Mouse (Mus musculus): ENCODE measurements at regions not wholly inside any gene's neighbourhood (a gene's known extent, or its start where the extent isn't known, plus 50 kb on each side); places are given as distances from the start of the nearest gene placed in this dataset.

GRCm38 (mm10) chr8:8423443-8423842 is 237.6 kb downstream of the Efnb2 start:
- Histone ChIP-seq H3K4me3 (ENCODE audit: low read depth, low read length) (no peak overlapping the region), H3K36me3 (replicated peaks) (no peaks in the 10 kb centered on the region), H3K27me3 (ENCODE audit: insufficient read depth, low read length) (peaks cover 3% of the 10 kb centered on the region; the same call in 1 of the 2 replicates), H3K4me1 (ENCODE audit: insufficient read depth, low read depth, low read length) (no peaks in the 10 kb centered on the region), H3K9me3 (replicated peaks) (no peaks in the 10 kb centered on the region)
- TF ChIP-seq GATA2 (IDR thresholded peaks at IDR 0.05; ENCODE audit: borderline replicate concordance, low read depth, low read length) (no peak), CTCF (IDR thresholded peaks at IDR 0.05; ENCODE audit: low read depth, low read length) (no peak), GATA1 (IDR thresholded peaks at IDR 0.05; ENCODE audit: borderline replicate concordance, low read length) (no peak), POLR2AphosphoS5 (IDR thresholded peaks at IDR 0.05; ENCODE audit: insufficient replicate concordance, low read depth, low read length) (no peak), TAL1 (conservative IDR thresholded peaks at IDR 0.05; ENCODE audit: low read depth, low read length) (no peak)
- no peak for ATAC-seq (ENCODE audit: extremely low read depth, insufficient number of reproducible peaks, low FRiP score, poor library complexity, severe bottlenecking)
- DNase-seq (ENCODE audit: low spot score), result no peak

DNA sequence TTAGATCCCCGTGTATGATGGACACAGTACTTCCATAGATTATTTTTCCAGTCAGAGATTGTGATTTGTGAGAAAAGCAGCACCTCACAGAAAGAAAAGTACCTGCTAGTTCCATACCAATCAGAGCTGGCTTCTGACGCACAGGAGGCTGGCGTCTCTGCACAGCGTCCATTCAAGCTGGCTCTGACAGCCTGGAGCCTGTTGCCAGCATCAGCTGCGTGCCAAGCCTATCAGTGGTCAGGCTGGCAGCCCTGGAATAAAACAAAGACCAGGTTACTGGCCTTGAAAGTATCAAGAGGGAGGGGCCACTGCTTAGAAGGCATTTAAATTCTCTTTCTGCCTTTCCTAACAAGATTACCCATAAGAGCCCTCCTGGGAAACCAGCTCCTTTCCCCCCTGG is 239.3 kb downstream of the Efnb2 start:
- no peaks in the 10 kb centered on the region for H3K36me3 ChIP-seq (replicated peaks)
- no peaks in the 10 kb centered on the region for H3K4me1 ChIP-seq (ENCODE audit: insufficient read depth, low read depth, low read length)
- no peak for DNase-seq (ENCODE audit: low spot score)
- no peak overlapping the region for H3K4me3 ChIP-seq (ENCODE audit: low read depth, low read length)
- ATAC-seq (ENCODE audit: extremely low read depth, insufficient number of reproducible peaks, low FRiP score, poor library complexity, severe bottlenecking), result no peak
- peaks cover 5% of the 10 kb centered on the region; the same call in 1 of the 2 replicates for H3K27me3 ChIP-seq (ENCODE audit: insufficient read depth, low read length)
- no peak for TF ChIP-seq GATA2 (IDR thresholded peaks at IDR 0.05; ENCODE audit: borderline replicate concordance, low read depth, low read length)
- no peak for TF ChIP-seq GATA1 (IDR thresholded peaks at IDR 0.05; ENCODE audit: borderline replicate concordance, low read length)
- no peak for TF ChIP-seq TAL1 (conservative IDR thresholded peaks at IDR 0.05; ENCODE audit: low read depth, low read length)
- TF ChIP-seq POLR2AphosphoS5 (IDR thresholded peaks at IDR 0.05; ENCODE audit: insufficient replicate concordance, low read depth, low read length), result no peak
- TF ChIP-seq CTCF (IDR thresholded peaks at IDR 0.05; ENCODE audit: low read depth, low read length), result no peak
- no peaks in the 10 kb centered on the region for H3K9me3 ChIP-seq (replicated peaks)

DNA sequence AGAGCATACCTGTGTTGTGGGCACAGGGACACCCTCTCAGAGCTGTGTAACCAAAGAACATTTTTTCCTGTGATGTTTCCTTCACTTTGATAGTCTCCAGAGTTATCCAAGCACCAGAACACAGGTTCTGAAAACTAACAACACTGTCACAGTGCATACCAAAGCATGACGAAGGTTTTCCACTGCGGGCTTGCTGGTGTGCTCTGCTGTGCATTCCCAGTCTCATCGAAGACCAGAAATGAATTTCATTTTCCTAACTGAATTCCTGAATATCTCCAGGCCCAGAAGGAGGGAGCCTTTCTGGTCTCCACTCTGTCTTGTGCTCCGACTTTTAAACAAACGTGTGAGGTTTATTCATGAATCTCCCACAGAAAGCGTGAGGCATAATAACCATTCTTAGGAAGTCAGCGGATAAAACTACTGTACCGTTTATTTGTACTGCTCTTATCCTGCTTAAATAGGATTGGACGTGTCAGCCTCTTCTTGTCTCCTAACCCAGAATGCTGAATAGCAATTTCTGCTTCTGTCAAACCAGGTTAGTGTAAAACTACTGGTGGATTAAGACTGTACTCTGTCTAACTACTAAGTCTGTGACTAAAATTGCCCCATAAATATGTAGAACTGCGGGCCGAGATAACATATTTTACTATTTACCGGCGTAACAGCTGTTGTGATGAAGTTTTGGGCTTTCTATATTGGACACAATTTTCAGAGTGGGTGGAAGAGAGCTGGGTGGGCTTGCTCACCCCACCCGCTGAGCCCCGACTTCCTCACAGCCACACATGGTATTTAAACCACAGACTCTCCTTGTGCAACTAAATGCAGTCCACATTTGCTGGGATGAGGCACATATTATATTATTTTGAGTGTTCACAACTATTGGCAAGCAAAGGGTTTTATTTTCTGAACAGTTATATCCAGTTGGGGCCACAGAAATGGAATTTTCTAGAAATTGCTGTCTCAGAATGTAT is 241.4 kb downstream of the Efnb2 start:
- TF ChIP-seq GATA2 (IDR thresholded peaks at IDR 0.05; ENCODE audit: borderline replicate concordance, low read depth, low read length) (no peak), TAL1 (conservative IDR thresholded peaks at IDR 0.05; ENCODE audit: low read depth, low read length) (no peak), CTCF (IDR thresholded peaks at IDR 0.05; ENCODE audit: low read depth, low read length) (no peak), GATA1 (IDR thresholded peaks at IDR 0.05; ENCODE audit: borderline replicate concordance, low read length) (no peak), POLR2AphosphoS5 (IDR thresholded peaks at IDR 0.05; ENCODE audit: insufficient replicate concordance, low read depth, low read length) (no peak)
- Histone ChIP-seq H3K27me3 (ENCODE audit: insufficient read depth, low read length) (peaks cover 5% of the 10 kb centered on the region; the same call in 1 of the 2 replicates), H3K9me3 (replicated peaks) (no peaks in the 10 kb centered on the region), H3K4me3 (ENCODE audit: low read depth, low read length) (no peak overlapping the region), H3K36me3 (replicated peaks) (no peaks in the 10 kb centered on the region), H3K4me1 (ENCODE audit: insufficient read depth, low read depth, low read length) (no peaks in the 10 kb centered on the region)
- ATAC-seq (ENCODE audit: extremely low read depth, insufficient number of reproducible peaks, low FRiP score, poor library complexity, severe bottlenecking), result no peak
- no peak for DNase-seq (ENCODE audit: low spot score)

- H3K4me3 ChIP-seq (ENCODE audit: low read depth, low read length), result no peak overlapping the region
- no peaks in the 10 kb centered on the region for H3K4me1 ChIP-seq (ENCODE audit: insufficient read depth, low read depth, low read length)
- no peak for TF ChIP-seq CTCF (IDR thresholded peaks at IDR 0.05; ENCODE audit: low read depth, low read length)
- TF ChIP-seq GATA1 (IDR thresholded peaks at IDR 0.05; ENCODE audit: borderline replicate concordance, low read length), result no peak
- no peak for ATAC-seq (ENCODE audit: extremely low read depth, insufficient number of reproducible peaks, low FRiP score, poor library complexity, severe bottlenecking)
- no peak for DNase-seq (ENCODE audit: low spot score)
- no peaks in the 10 kb centered on the region for H3K9me3 ChIP-seq (replicated peaks)
- H3K36me3 ChIP-seq (replicated peaks), result no peaks in the 10 kb centered on the region
- H3K27me3 ChIP-seq (ENCODE audit: insufficient read depth, low read length), result peaks cover 5% of the 10 kb centered on the region; the same call in 1 of the 2 replicates
Observed at GRCm38 (mm10) chr8:8418929-8419328, 242.1 kb downstream of the Efnb2 start.

DNA sequence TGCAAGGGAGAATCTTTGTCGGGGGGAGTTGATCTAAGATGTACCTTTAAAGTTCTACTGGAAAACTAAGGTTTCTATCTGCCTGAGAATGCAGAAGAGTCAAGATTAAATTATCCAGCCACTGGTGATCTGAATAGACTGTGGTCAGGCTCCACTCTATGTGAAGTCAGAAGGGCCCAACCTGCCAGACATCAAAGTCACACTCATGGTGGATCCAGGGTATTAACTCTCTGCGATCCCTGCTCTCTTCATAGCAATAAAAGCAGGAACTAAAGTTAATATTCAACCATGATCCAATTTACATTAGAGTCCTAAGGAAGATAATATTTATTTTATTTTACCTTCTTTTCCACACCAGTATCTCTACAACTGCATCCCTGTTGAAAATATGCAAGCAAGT is 242.5 kb downstream of the Efnb2 start:
- no peak for ATAC-seq (ENCODE audit: extremely low read depth, insufficient number of reproducible peaks, low FRiP score, poor library complexity, severe bottlenecking)
- DNase-seq (ENCODE audit: low spot score), result no peak
- Histone ChIP-seq H3K36me3 (replicated peaks) (no peaks in the 10 kb centered on the region), H3K27me3 (ENCODE audit: insufficient read depth, low read length) (peaks cover 5% of the 10 kb centered on the region; the same call in 1 of the 2 replicates), H3K9me3 (replicated peaks) (no peaks in the 10 kb centered on the region), H3K4me3 (ENCODE audit: low read depth, low read length) (no peak overlapping the region), H3K4me1 (ENCODE audit: insufficient read depth, low read depth, low read length) (no peaks in the 10 kb centered on the region)
- TF ChIP-seq POLR2AphosphoS5 (IDR thresholded peaks at IDR 0.05; ENCODE audit: insufficient replicate concordance, low read depth, low read length), result no peak
- TF ChIP-seq GATA1 (IDR thresholded peaks at IDR 0.05; ENCODE audit: borderline replicate concordance, low read length), result no peak
- no peak for TF ChIP-seq GATA2 (IDR thresholded peaks at IDR 0.05; ENCODE audit: borderline replicate concordance, low read depth, low read length)
- TF ChIP-seq CTCF (IDR thresholded peaks at IDR 0.05; ENCODE audit: low read depth, low read length), result no peak
- no peak for TF ChIP-seq TAL1 (conservative IDR thresholded peaks at IDR 0.05; ENCODE audit: low read depth, low read length)

- TF ChIP-seq CTCF (IDR thresholded peaks at IDR 0.05; ENCODE audit: low read depth, low read length) (no peak), TAL1 (conservative IDR thresholded peaks at IDR 0.05; ENCODE audit: low read depth, low read length) (no peak), GATA2 (IDR thresholded peaks at IDR 0.05; ENCODE audit: borderline replicate concordance, low read depth, low read length) (no peak), POLR2AphosphoS5 (IDR thresholded peaks at IDR 0.05; ENCODE audit: insufficient replicate concordance, low read depth, low read length) (no peak)
- no peak overlapping the region for H3K4me3 ChIP-seq (ENCODE audit: low read depth, low read length)
- no peak for DNase-seq (ENCODE audit: low spot score)
- H3K36me3 ChIP-seq (replicated peaks), result no peaks in the 10 kb centered on the region
- no peaks in the 10 kb centered on the region for H3K4me1 ChIP-seq (ENCODE audit: insufficient read depth, low read depth, low read length)
- no peak for ATAC-seq (ENCODE audit: extremely low read depth, insufficient number of reproducible peaks, low FRiP score, poor library complexity, severe bottlenecking)
- no peaks in the 10 kb centered on the region for H3K9me3 ChIP-seq (replicated peaks)
- H3K27me3 ChIP-seq (ENCODE audit: insufficient read depth, low read length), result peaks cover 5% of the 10 kb centered on the region; the same call in 1 of the 2 replicates
Observed at GRCm38 (mm10) chr8:8416092-8416701, 244.8 kb downstream of the Efnb2 start.

Measured in G1E (cell line).